Mouse (Mus musculus) forebrain, embryonic 11.5 days (tissue): ENCODE measurements around the gene Pxt1. TPM values are rescaled to one million over a fixed set of nuclear protein-coding genes. Genes with fewer than 3 reads are reported as not detected.

Source experiments
- ATAC-seq: fragments of 200-750 bp; cut with Nextera tagmentation; replicated peaks from 2 replicates; pipeline ENCODE4 v1.8.0; 2017; ENCODE audit warnings: moderate TSS enrichment; ENCODE audit not compliant: low FRiP score
- DNase-seq: peaks from one replicate; pipeline ENCODE4 v3.0.0-alpha.2; 2017; ENCODE audit warnings: low spot score
- H3K27ac ChIP-seq: fragments of 300-500 bp; sonication (generic); 2 replicates; pipeline ENCODE4 v1.5.1; 2014; ENCODE audit warnings: low read depth, low read length
- H3K27me3 ChIP-seq: fragments of 300-500 bp; sonication (generic); 2 replicates; pipeline ENCODE4 v1.6.1; 2014; ENCODE audit warnings: mild to moderate bottlenecking, low read length, mixed read lengths; ENCODE audit not compliant: control insufficient read depth, insufficient read depth
- H3K36me3 ChIP-seq: fragments of 300-500 bp; sonication (generic); 2 replicates; pipeline ENCODE4 v1.6.1; 2014; ENCODE audit warnings: mild to moderate bottlenecking, low read length, moderate library complexity, mixed read lengths; ENCODE audit not compliant: control insufficient read depth, insufficient read depth
- H3K4me1 ChIP-seq: fragments of 300-500 bp; sonication (generic); replicated peaks from 2 replicates; pipeline ENCODE4 v1.6.1; 2014; ENCODE audit warnings: low read length, mixed read lengths; ENCODE audit not compliant: control insufficient read depth, insufficient read depth
- H3K4me2 ChIP-seq: fragments of 300-500 bp; sonication (generic); 2 replicates; pipeline ENCODE4 v1.6.1; 2014; ENCODE audit warnings: low read depth, mild to moderate bottlenecking, low read length, moderate library complexity, mixed read lengths; ENCODE audit not compliant: severe bottlenecking
- H3K4me3 ChIP-seq: fragments of 300-500 bp; sonication (generic); 2 replicates; pipeline ENCODE4 v1.5.1; 2014; ENCODE audit warnings: low read depth, low read length
- H3K9ac ChIP-seq: fragments of 300-500 bp; sonication (generic); 2 replicates; pipeline ENCODE4 v1.6.1; 2014; ENCODE audit warnings: low read length
- H3K9me3 ChIP-seq: fragments of 300-500 bp; sonication (generic); 2 replicates; pipeline ENCODE4 v1.6.1; 2016; ENCODE audit warnings: low read length, mixed read lengths; ENCODE audit not compliant: control insufficient read depth
- WGBS: fragments of 180-500 bp; shearing (Covaris S2); extraction: QIAGEN DNeasy Blood & Tissue Kit; methylation state at CpG from one replicate; pipeline ENCODE4 v1.1.7; 2014; 5-methylcytosine and 5-hydroxymethylcytosine counted together
- polyA plus RNA-seq: library from polyadenylated mRNA; unstranded; fragments of >200 nt; fragmentation: Nextera tagmentation; extraction: Ambion mirVana; gene quantifications from 2 replicates; pipeline ENCODE4 v1.2.1, GENCODE M21; 2014

The Pxt1 gene
- polyA plus RNA-seq, 1 experiment from 2014 or later, result 0.28 TPM

DNA sequence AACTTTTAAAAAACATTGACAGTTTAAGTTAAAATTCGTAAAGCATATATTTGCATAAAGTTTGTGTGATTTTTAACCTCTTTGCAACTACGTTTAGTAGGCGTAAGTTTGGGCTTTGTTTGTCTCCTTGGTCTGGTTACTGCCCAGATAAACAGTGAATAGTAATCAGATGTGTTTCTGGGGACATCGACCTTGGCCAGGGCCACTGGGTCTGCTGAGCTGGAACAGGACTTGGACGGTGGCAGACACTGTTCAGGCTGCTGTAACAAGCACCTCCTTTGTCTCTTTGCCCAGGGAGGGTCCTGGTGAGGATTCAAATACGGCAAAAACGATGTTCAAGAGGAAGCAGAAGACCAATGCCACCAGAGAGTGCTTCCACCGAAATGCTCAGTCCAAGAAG is 58.4 kb downstream of the Pxt1 start:
- H3K27ac ChIP-seq, result no peak overlapping the region
- ATAC-seq, result no peak

More for the DNA sequence above, 58.4 kb downstream of the Pxt1 start:
- no peak overlapping the region for H3K4me3 ChIP-seq
- no peaks in the 10 kb centered on the region for H3K4me1 ChIP-seq
- no peaks in the 10 kb centered on the region for H3K36me3 ChIP-seq
- H3K4me2 ChIP-seq, result no peak overlapping the region
- H3K9ac ChIP-seq, result no peak overlapping the region
- no peaks in the 10 kb centered on the region; the same call in 1 of the 2 replicates for H3K9me3 ChIP-seq
- DNase-seq, result no peak
- peaks cover 4% of the 10 kb centered on the region for H3K27me3 ChIP-seq
- WGBS, result 87% methylated on average over 8 of the region's 8 CpGs

Other genes with a start within 250 kb of the Pxt1 start
- gene AC170998.1, start 217.8 kb downstream of the Pxt1 start, polyA plus RNA-seq, result 2.9 and 3.0 TPM in 2 replicates
- 2.3 and 2.7 TPM in 2 replicates for gene Mapk13, start 174.5 kb downstream of the Pxt1 start, polyA plus RNA-seq
- 13.1 and 17.3 TPM in 2 replicates for gene Brpf3, start 142.8 kb downstream of the Pxt1 start, polyA plus RNA-seq
- not detected in 2 replicates for gene Pnpla1, start 85.4 kb downstream of the Pxt1 start, polyA plus RNA-seq
- gene 4930539E08Rik, start 28.5 kb downstream of the Pxt1 start, polyA plus RNA-seq, result 0.16 and 0.19 TPM in 2 replicates
- gene Kctd20, start 8.1 kb upstream of the Pxt1 start, polyA plus RNA-seq, result 112 and 116 TPM in 2 replicates
- 134 and 143 TPM in 2 replicates for gene Stk38, start 64.2 kb upstream of the Pxt1 start, polyA plus RNA-seq
- 823 and 865 TPM in 2 replicates for gene Srsf3, start 88.8 kb upstream of the Pxt1 start, polyA plus RNA-seq
- 27.3 and 33.1 TPM in 2 replicates for gene Cdkn1a, start 147.1 kb upstream of the Pxt1 start, polyA plus RNA-seq
- 0.08 TPM in 1 of 2 replicates, not detected in the other for gene Rab44, start 170.3 kb upstream of the Pxt1 start, polyA plus RNA-seq